Mouse (Mus musculus) spleen, postnatal 14 days (tissue): ENCODE data around the gene Dus3l.
A peak's percentile ranks its signal among the peaks of the same experiment; 100 is the strongest.

ENCODE experiments used
- DNase-seq, 2 experiments: peaks; one replicate each; pipeline ENCODE4 v3.0.0; 2021 to 2022; ENCODE audit warnings: low spot score in 2 of 2

Dus3l gene

GRCm38 (mm10) chr17:56789286-56789685 is 24.7 kb downstream of the Dus3l start:
- no peak for DNase-seq

GRCm38 (mm10) chr17:56792588-56792987 is 28.0 kb downstream of the Dus3l start:
- no peak for DNase-seq

GRCm38 (mm10) chr17:56793614-56794319 is 29.2 kb downstream of the Dus3l start:
- DNase-seq = no peak

DNA sequence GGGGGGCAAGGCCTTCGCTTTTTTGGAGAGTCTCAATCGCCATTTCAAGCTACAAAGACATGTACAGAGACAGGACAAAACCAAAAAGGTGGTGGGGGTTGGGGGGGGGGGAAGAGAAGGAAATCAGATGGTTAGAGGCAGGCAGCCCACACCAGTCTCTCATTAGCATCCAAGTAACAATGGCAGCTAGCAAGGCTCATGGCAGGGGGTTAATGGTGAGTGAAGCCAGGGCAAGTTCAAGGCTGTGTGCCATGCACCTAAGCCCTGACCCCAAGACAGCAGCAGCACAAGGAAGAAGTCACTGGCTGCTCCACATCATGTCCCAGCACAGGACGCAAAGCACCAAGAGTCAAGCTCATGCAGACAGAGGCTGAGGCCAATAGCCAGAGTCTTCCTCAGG is 34.7 kb downstream of the Dus3l start:
- DNase-seq = no peak

DNA sequence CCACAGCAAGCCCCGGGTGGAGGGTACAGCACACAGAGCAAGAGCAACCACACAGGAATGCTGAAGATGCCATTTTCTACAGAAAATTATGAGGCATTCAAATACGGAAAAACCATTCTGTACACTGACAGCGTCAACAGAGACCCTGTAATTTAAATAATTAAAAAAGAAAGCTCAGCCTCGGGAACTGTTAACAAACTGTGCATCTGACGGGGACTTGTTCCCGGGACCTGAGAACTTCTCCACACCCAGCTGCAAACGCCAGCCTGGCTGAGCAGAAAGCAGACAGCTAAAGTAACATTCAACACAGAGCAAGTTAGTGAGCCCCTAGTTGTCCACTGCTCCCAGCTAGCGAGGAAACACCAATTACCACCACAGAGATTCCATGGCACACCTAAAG is 37.5 kb downstream of the Dus3l start:
- no peak for DNase-seq

- no peak for DNase-seq
These were observed 40.4 kb downstream of the Dus3l start for GRCm38 (mm10) chr17:56804952-56805351.

GRCm38 (mm10) chr17:56805784-56806183 is 41.2 kb downstream of the Dus3l start:
- no peak for DNase-seq

DNA sequence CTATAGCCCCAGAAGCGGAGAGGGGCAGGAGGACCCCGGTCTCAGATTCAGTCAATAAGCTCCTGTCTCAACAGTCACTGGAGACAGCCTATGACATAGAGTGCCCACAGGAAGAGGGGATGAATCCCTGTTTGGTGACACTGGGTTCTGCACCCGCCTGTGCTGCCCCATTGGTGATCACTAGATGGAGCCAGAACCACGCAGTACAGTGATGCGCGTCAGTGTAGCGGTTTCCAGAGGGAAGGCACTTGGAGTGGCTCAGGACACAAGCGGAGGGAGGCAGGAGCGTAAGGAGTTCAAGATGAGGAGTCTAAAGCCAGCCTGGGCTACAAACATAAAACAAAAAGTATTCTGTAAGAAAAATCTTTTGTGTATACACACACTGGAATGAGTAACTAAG is 44.0 kb downstream of the Dus3l start:
- DNase-seq = peak; percentile 40 to 59

- no peak for DNase-seq
These were observed 45.7 kb downstream of the Dus3l start for GRCm38 (mm10) chr17:56810245-56810644.

GRCm38 (mm10) chr17:56814316-56815056 is 49.9 kb downstream of the Dus3l start:
- no peak for DNase-seq

DNA sequence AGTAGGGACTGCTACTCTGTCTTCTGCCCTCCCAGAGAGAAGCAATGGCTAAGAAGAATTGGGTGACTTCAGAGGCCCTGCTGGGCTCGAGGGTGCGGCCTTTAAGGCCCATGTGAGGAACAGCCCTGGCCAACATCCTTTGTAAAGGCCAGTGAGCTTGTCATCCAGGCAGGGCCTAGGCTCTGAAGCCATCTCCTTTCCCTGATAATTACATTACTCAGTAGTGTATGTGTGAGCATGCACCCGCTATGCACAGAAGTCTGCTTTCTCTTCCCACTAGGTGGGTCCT is 50.4 kb downstream of the Dus3l start:
- DNase-seq = no peak

DNA sequence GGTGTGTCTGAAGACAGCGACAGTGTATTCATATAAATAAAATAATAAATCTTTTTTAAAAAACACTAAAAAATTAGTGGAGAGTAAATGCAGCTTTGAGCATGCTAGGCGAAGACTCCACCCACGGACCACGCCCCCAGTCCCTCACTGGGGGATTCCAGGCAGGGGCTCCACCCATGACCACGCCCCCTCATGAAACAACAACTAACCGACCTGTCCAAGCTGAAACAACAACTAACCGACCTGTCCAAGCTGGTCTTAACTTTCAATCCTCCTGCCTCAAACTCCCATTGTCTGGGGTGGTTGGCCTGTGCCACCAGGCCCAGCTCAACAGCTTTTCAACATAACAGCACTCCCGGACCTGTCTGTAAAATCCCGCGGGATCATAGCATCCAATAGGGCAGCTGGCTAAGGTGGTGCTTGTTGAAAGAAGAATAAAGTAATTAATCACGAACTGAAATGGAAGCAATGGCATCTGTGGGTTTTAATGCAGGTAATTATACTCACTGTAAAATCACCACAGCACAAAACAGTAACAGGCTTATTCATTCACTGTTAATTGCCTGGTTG is 53.6 kb downstream of the Dus3l start:
- DNase-seq = peak; percentile 40 to 51

DNA sequence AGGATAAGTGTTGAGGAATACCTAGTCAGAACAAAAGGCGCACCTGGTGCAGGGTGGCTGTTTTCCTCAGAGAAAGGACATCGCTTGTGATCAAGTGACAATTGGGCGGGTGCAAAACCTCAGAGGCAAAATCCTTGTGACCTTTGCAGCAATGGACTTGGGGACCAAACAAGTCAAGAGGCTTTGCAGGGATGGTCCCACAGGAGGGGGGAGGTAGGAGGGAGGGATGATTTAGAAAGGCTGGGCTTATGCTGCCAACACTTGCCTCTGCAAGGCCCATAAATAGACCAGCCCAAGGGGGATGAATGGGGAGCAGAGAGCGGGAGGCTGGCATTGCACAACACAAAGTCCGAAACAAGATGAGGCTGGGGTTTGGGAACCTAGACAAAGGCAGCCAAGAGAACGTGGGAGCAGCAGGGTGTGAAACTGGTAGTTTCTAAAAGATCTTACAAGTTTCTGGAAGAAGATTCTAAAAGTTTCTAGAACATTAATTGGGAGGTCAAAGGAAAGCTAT is 54.5 kb downstream of the Dus3l start:
- no peak for DNase-seq
